Mouse (Mus musculus) midbrain, embryonic 11.5 days (tissue): Measurements from ENCODE around the gene Ophn1. TPM values are rescaled to one million over a fixed set of nuclear protein-coding genes. Genes with fewer than 3 reads are reported as not detected.

Source experiments
- ATAC-seq: fragments of 200-750 bp; cut with Nextera tagmentation; 2 replicates; pipeline ENCODE4 v1.8.0; 2017; ENCODE audit warnings: moderate TSS enrichment, moderate library complexity; ENCODE audit not compliant: low FRiP score
- DNase-seq: peaks from one replicate; pipeline ENCODE4 v3.0.0; 2015; ENCODE audit warnings: low spot score; ENCODE audit errors: missing footprints
- H3K27ac ChIP-seq: fragments of 300-500 bp; sonication (generic); 2 replicates; pipeline ENCODE4 v1.5.1; 2014; ENCODE audit warnings: low read depth, low read length
- H3K27me3 ChIP-seq: fragments of 300-500 bp; sonication (generic); 2 replicates; pipeline ENCODE4 v1.6.1; 2014; ENCODE audit warnings: mild to moderate bottlenecking, low read length, moderate library complexity, mixed read lengths; ENCODE audit not compliant: control insufficient read depth, insufficient read depth
- H3K36me3 ChIP-seq: fragments of 300-500 bp; sonication (generic); 2 replicates; pipeline ENCODE4 v1.6.1; 2014; ENCODE audit warnings: mild to moderate bottlenecking, low read length, moderate library complexity, mixed read lengths; ENCODE audit not compliant: control insufficient read depth, insufficient read depth
- H3K4me1 ChIP-seq: fragments of 300-500 bp; sonication (generic); 2 replicates; pipeline ENCODE4 v1.6.1; 2014; ENCODE audit warnings: low read length; ENCODE audit not compliant: control insufficient read depth, insufficient read depth
- H3K4me2 ChIP-seq: fragments of 300-500 bp; sonication (generic); 2 replicates; pipeline ENCODE4 v1.6.1; 2014; ENCODE audit warnings: mild to moderate bottlenecking, moderate library complexity
- H3K4me3 ChIP-seq: fragments of 300-500 bp; sonication (generic); 2 replicates; pipeline ENCODE4 v1.5.1; 2014; ENCODE audit warnings: low read depth, low read length
- H3K9ac ChIP-seq: fragments of 300-500 bp; sonication (generic); 2 replicates; pipeline ENCODE4 v1.6.1; 2014; ENCODE audit warnings: low read length
- H3K9me3 ChIP-seq: fragments of 300-500 bp; sonication (generic); 2 replicates; pipeline ENCODE4 v1.6.1; 2016; ENCODE audit warnings: low read length; ENCODE audit not compliant: control insufficient read depth
- WGBS: fragments of 180-500 bp; shearing (Covaris S2); extraction: QIAGEN DNeasy Blood & Tissue Kit; methylation state at CpG from one replicate; pipeline ENCODE4 v1.1.7; 2014; 5-methylcytosine and 5-hydroxymethylcytosine counted together
- polyA plus RNA-seq: library from polyadenylated mRNA; unstranded; fragments of >200 nt; fragmentation: Nextera tagmentation; extraction: Ambion mirVana; gene quantifications from 2 replicates; pipeline ENCODE4 v1.2.1, GENCODE M21; 2014

Gene Ophn1
- polyA plus RNA-seq, 1 experiment from 2014 or later, result 22.1 TPM

DNA sequence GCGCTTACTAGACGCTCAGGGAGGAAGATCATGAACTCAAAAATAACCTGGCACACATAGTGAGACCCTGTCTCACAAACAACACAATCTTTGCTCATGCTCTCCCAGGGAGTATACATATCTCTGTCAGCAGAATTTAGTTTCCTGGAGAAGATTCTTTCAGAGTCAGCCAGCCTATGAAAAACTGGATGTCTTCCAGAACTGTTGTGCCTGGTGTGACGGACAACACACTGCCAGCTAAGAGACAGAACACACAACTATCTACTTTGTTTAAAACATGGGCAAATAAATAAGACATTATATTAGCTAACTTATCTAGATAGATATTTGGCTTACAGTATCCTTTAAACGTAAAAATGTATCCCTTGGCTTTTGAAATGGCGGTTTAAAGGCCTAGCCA lies 154.1 kb downstream of the Ophn1 start:
- no peaks in the 10 kb centered on the region for H3K4me1 ChIP-seq
- WGBS, result 92% methylated on average over 5 of the region's 5 CpGs

DNA sequence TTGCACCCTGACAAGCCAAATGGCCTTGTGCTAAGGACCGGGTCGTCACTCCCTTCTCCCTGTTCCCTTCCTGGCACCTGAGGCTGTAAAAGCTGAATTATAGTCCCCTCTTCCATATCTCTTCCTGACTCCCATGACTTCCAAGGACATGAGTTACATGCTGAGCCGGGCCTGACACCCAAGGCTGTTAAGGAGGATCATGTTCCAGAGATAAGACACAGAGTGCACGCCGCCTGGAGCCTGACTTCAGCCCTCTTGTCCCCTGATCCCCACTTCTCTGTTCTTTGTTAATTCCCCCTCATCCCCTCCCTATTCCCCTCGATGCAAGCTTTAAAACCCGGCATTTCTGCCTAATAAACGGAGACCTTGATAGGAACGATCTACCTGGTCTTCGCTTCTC lies 167.8 kb downstream of the Ophn1 start:
- 87% methylated on average over 10 of the region's 10 CpGs for WGBS
- no peaks in the 10 kb centered on the region for H3K27me3 ChIP-seq
- H3K36me3 ChIP-seq, result no peaks in the 10 kb centered on the region
- H3K4me2 ChIP-seq, result no peak overlapping the region
- ATAC-seq, result no peak
- no peak for DNase-seq
- no peak overlapping the region for H3K27ac ChIP-seq
- no peak overlapping the region for H3K4me3 ChIP-seq
- no peaks in the 10 kb centered on the region for H3K9me3 ChIP-seq
- H3K9ac ChIP-seq, result no peak overlapping the region
- no peaks in the 10 kb centered on the region for H3K4me1 ChIP-seq

More for the DNA sequence above, 154.1 kb downstream of the Ophn1 start:
- Histone ChIP-seq H3K36me3 (no peaks in the 10 kb centered on the region), H3K4me2 (no peak overlapping the region), H3K27me3 (no peaks in the 10 kb centered on the region), H3K27ac (no peak overlapping the region), H3K9ac (no peak overlapping the region), H3K4me3 (no peak overlapping the region), H3K9me3 (no peaks in the 10 kb centered on the region)
- DNase-seq (no peak), ATAC-seq (no peak)

DNA sequence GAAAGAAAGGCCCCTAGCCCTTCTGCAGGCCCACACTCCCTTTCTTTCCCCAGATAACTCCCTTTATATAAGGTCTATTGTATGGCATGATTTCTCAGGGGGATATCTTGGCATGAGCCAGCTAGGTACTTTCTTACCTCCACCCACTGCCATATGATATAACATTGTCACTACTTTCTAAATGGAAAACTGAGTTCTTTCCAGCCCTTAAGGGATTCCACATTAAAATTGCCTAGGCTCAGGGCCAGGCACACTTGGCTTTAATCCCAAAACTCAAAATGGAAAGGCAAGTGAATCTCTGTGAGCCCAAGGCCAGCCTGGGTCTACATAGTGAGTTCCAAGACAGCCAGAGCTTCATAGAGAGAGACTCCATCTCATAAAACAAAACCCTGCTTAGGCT lies 183.1 kb downstream of the Ophn1 start:
- DNase-seq, result no peak
- Histone ChIP-seq H3K27ac (no peak overlapping the region), H3K4me1 (no peaks in the 10 kb centered on the region), H3K4me2 (no peak overlapping the region), H3K36me3 (no peaks in the 10 kb centered on the region), H3K27me3 (no peaks in the 10 kb centered on the region), H3K9ac (no peak overlapping the region), H3K9me3 (no peaks in the 10 kb centered on the region), H3K4me3 (no peak overlapping the region)
- no peak for ATAC-seq

DNA sequence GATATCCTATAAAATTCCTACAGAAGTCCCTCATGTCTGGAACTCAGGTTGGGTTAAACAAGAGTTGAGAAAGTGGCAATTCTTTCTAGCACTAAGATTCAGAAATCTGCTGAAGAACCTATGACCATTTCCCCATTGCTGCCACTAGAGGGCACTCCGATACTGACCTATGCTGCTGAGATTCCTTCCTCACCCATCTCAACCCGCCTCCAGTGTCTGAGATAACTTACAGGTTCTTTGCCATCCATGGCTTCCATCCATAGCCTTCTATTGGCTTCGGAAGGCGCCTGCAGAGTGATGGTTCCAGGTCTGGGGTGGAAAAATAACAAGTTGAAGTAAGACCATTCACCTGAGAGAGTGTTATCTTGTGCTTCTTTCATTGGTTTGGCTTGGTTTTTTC lies 189.2 kb downstream of the Ophn1 start:
- no peak; the same call in 1 of the 2 replicates for ATAC-seq
- Histone ChIP-seq H3K27me3 (no peaks in the 10 kb centered on the region), H3K4me2 (no peak overlapping the region), H3K9me3 (no peaks in the 10 kb centered on the region), H3K9ac (no peak overlapping the region), H3K4me1 (no peaks in the 10 kb centered on the region), H3K4me3 (no peak overlapping the region), H3K36me3 (no peaks in the 10 kb centered on the region), H3K27ac (no peak overlapping the region)
- WGBS, result 24% methylated on average over 4 of the region's 4 CpGs
- DNase-seq, result peak; percentile 88

DNA sequence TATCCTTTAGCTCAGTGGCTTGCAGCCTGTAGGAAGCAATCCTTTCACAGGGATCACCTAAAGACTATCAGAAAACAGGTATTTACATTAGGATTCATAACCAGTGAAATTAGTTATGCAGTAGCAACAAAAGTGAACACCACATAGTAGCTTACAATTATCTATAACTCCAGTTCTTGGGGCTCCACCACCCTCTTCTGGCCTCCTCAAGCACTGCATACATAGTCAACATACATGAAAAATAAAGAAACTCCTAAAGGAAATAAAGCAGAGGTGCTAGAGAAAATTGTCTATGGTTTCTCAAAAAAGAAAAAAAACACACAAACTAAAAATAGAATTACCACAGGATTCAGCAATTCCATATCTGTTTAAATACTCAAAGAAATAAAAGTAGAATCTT lies 208.2 kb downstream of the Ophn1 start:
- H3K4me2 ChIP-seq, result no peak overlapping the region
- no peaks in the 10 kb centered on the region for H3K36me3 ChIP-seq
- ATAC-seq (no peak), DNase-seq (no peak)
- H3K27ac ChIP-seq, result no peak overlapping the region
- no peaks in the 10 kb centered on the region for H3K9me3 ChIP-seq
- no peaks in the 10 kb centered on the region for H3K4me1 ChIP-seq
- no peak overlapping the region for H3K9ac ChIP-seq
- H3K27me3 ChIP-seq, result no peaks in the 10 kb centered on the region
- H3K4me3 ChIP-seq, result no peak overlapping the region

DNA sequence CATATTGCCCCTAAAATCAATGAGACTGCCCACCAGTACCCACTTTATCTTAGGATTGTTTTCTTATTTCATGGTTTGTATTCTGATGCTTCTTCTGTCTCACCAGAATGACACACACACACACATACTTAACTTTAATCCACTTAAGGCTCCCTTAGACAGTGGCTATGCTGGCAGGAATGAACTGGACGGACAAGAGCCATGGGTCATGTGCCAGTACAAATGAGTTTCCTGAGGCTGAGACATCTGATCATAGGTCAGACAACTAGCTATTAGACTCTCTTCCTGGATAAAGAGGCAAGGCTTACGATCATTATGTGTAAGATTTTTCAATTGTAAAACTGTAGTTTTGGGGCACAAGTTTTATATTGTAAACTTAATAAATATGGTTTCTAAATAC lies 209.5 kb downstream of the Ophn1 start:
- no peak overlapping the region for H3K9ac ChIP-seq
- no peak for ATAC-seq
- DNase-seq, result no peak
- WGBS, result 66% methylated on average over 2 of the region's 2 CpGs
- no peaks in the 10 kb centered on the region for H3K27me3 ChIP-seq
- no peak overlapping the region for H3K4me3 ChIP-seq
- H3K4me1 ChIP-seq, result no peaks in the 10 kb centered on the region
- H3K9me3 ChIP-seq, result no peaks in the 10 kb centered on the region
- H3K36me3 ChIP-seq, result no peaks in the 10 kb centered on the region
- no peak overlapping the region for H3K27ac ChIP-seq
- no peak overlapping the region for H3K4me2 ChIP-seq

DNA sequence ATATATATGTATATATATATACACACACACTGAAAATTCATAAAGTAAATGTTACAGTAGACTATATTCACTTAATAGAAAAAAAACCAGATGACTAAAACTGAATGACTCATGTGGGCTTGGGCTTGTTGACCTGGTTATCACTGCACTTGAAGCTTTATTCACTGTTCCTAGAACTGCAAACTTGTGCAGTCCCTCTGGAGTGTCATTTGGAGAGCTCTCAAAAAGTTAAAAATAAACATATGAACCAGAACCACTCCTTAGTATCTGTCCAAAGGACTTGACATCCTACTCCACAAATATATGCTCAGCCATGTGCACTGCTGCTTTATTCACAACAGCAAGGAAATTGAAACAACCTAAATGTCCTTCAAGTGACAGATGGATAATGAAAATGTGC lies 219.8 kb downstream of the Ophn1 start:
- no peak overlapping the region for H3K27ac ChIP-seq
- DNase-seq (no peak), ATAC-seq (no peak)
- H3K4me2 ChIP-seq, result no peak overlapping the region
- H3K4me3 ChIP-seq, result no peak overlapping the region
- H3K36me3 ChIP-seq, result no peaks in the 10 kb centered on the region
- H3K4me1 ChIP-seq, result no peaks in the 10 kb centered on the region
- no peak overlapping the region for H3K9ac ChIP-seq
- H3K27me3 ChIP-seq, result no peaks in the 10 kb centered on the region
- H3K9me3 ChIP-seq, result no peaks in the 10 kb centered on the region

DNA sequence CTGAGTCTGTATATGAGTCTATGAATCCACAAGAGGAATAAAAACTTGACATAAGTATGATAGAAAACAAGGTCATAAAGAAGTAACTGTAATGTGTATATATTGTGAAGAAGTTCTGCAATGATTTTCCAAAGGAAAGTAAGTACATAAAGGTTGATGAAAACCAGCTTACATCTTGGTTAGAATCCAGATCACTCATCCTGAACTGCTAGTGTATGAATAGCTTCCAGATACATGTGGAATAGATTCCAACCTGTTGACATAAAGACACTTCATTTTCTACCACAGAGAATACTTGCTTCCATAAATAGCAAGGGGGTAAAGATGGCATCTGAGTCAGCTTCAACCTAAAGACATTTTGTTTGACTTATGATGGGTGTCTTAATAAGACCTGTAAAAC lies 239.4 kb downstream of the Ophn1 start:
- H3K27me3 ChIP-seq, result no peaks in the 10 kb centered on the region
- no peaks in the 10 kb centered on the region for H3K9me3 ChIP-seq
- no peak overlapping the region for H3K9ac ChIP-seq
- no peak for ATAC-seq
- H3K36me3 ChIP-seq, result no peaks in the 10 kb centered on the region
- H3K27ac ChIP-seq, result no peak overlapping the region
- no peak overlapping the region for H3K4me3 ChIP-seq
- no peak for DNase-seq
- no peak overlapping the region for H3K4me2 ChIP-seq
- no peaks in the 10 kb centered on the region for H3K4me1 ChIP-seq

DNA sequence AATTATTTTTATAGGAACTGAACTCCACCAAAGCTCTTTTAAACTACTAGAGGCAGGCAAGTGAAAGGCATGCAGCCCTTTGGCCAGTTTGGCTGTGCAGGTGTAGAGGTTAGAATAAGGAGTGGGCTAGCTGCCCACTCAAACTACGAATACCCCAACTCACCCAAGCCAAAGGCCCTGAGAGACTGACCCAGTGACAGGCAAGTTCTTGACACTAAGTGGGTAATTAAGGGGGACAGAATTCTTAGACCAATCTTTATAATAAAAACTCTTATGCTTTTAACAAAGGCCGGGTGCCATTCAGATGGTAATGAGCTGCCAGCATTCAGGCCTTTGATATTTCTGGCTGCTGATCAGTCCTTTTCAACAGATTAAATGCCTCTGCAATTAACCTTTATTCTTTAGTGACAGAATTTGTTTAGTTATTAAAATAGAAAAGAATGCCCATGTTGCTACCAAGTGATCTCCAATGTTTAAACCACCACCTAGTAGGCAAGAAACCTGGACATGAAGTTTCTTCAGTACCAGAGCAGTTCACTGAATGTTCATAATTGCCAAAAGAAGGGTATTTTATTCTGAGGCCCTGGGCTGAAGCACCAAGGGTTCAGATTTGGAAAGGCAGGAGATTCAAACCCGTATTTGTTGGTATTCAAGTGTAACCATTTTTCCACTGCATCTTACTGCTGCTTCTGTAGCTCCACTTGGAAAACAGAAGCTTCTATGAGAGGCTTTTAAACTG lies 262.0 kb downstream of the Ophn1 start:
- 59% methylated on average over 3 of the region's 3 CpGs for WGBS
- peaks cover 5% of the 10 kb centered on the region; the same call in 1 of the 2 replicates for H3K4me1 ChIP-seq
- ATAC-seq (no peak), DNase-seq (no peak)
- no peak overlapping the region for H3K4me2 ChIP-seq
- H3K9ac ChIP-seq, result no peak overlapping the region
- no peak overlapping the region for H3K27ac ChIP-seq
- no peaks in the 10 kb centered on the region for H3K9me3 ChIP-seq
- H3K4me3 ChIP-seq, result no peak overlapping the region
- H3K36me3 ChIP-seq, result no peaks in the 10 kb centered on the region
- H3K27me3 ChIP-seq, result no peaks in the 10 kb centered on the region; the same call in 1 of the 2 replicates
